Mouse (Mus musculus) embryo, embryonic 10.5 days (tissue): ENCODE data around the gene Pcgf6.

Source experiments
- DNase-seq: peaks from one replicate; pipeline ENCODE4 v3.0.0-alpha.2; 2015; ENCODE audit warnings: low spot score

Pcgf6 gene

GRCm38 (mm10) chr19:47050271-47051032 is at the start of gene Pcgf6:
Pcgf6 (minus strand) TSS chr19:47050906.
- peak; percentile 89 for DNase-seq

DNA sequence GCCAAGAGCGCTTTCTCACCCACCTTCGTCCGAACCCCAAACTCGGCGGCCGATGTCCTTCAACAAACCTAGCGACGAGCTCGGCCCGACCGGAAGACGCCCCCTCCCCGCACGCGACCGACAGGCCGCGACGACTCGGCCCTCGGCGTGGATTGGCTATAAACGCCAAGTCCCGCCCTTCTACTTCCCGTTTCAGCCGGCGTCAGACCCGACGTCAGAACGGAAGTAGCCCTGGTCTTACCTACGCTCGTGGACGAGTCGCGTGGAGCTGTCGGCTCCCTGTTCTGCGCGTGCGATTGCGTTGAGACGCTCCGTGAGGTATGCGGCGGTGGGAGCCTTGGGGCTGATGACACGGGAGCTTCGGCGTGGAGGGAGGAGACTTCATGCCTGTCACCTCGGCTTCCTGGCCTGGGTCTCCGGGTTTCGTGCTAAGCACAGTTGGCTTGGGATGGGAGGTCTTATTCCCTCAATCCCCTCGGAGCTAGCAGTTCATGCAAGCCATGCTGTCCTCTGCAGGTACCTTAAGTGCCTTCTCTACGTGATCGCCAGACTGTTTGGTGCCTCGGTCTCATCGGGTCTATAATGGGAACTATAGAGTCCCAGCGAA is 39.9 kb upstream of the Pcgf6 start, which contains the start of the genes Usmg5 and Pdcd11:
Usmg5 (minus strand) TSS at position 98 of the 607 bp plus-strand sequence.
Pdcd11 (plus strand) TSS at position 219 of the 607 bp plus-strand sequence.
- peak; percentile 98 for DNase-seq

DNA sequence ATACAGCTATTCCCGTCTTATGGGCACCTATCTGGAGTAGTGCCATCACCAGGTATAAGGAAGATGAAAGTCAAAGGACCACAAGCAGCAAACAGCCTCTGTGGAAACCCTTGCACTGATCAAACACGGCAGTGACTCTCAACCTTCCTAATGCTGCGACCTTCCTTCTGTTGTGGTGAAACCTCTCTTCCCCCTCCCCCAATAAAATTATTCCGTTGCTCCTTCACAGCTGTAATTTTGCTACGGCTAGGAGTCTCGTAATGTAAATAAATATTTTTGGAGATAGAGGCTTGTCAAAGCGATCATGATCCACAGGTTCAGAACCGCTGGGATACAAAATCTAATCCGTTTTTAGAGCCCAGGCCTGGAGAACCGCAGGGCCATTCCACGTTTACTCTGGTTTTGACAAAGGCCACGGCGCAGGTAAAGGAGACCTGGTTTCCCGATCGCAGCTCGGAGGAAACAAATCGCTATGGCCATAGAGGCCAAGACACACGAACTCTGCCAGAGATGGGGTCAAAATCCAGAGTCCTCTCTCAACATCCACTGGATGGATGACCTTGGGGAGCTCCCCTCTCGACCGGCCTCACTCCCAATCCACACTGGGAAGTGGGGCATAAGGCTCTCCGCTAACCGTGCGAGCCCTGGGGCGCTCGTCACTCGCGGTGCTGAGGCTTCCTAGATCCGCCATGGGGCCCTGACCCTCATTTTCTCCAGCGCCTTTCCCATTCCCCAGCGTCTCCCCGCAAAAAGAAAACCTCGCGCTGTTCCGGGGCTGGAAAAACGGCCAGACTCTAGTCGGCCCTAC is 39.2 kb upstream of the Pcgf6 start:
- peak; percentile 18 for DNase-seq

DNA sequence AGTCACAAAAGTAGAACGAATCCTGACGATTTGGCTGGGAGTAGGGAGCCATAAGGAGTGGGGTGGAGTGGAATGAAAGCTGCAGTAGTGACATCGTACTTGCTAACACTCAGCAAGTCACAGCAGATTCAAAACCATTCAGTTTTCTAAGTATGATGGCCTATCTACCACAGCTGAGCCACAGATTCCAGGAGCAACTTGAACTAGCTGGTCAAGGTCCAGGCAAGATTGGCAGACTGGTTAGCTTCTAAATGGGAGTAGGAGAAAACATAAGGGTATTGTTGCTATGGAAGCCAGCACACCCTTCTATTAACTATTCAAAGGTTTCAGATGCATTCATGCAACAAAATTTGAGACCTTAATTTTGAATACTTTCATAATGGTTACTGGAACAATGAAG is 37.5 kb upstream of the Pcgf6 start:
- no peak for DNase-seq

DNA sequence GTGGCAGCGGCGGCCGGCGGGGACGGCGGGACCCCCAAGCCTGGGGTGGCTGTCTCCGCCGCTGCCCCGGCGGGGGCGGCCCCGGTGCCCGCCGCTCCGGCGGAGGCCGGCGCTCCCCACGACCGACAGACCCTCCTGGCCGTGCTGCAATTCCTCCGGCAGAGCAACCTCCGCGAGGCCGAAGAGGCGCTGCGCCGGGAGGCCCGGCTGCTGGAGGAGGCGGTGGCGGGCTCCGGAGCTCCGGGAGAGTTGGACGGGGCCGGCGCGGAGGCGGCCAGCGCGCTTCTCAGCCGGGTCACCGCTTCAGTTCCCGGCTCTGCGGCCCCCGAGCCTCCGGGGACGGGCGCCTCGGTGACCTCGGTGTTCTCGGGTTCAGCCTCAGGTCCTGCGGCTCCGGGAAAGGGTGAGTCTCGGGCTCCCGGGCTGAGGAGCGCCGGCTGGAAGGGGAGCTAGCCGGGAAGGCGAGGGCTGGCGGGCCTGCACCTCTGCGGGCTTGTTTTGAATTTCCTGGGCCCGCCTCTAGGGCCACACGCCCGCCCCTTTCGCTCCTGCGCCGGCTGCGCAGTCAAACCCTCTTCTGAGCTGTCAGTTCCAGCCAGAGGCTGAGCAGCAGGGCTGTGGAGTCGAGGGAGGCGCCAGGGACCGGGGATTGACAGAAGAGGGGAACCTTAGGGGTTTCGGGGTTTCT is 17.4 kb upstream of the Pcgf6 start:
- DNase-seq, result peak; percentile 88

- DNase-seq, result peak; percentile 98
Measured at GRCm38 (mm10) chr19:47067096-47067882, 16.6 kb upstream of the Pcgf6 start, which contains the start of gene Taf5. Taf5 (plus strand) TSS chr19:47067746.

DNA sequence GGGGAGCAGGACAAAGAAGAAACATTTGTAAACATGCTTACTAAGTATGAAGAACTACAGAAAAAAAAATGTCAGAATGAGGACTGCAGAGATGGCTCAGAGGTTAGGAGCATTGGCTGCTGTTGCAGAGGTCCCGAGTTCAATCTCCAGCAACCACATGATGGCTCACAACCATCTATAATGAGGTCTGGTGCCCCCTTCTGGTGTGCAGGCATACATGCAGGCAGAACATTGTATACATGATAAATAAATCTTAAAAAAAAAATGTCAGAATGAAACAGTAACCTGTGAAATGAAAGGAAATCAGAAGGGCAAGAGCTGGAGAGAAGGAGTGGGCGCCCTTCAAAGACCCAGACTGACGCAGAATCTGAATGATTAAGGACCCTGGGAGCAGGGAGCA is 15.2 kb upstream of the Pcgf6 start:
- DNase-seq, result no peak

DNA sequence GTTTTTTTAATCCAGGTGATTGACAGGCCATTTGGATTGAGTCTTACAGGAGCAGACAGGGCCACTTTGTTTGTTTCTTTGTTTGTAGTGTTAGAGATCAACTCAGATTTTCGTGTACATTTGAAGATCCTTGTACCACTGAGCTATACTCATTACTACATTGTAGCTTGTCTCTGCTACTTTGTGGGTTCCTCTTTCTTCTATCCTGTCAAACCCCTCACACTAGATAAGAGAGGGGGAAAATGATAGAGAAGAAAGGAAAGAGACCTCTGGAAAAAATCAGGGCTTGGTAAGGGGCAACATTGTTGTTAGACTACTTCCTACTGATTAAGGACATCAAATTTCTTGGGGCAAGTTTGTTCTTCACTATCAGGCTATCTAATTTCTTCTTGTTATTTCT is 7.0 kb upstream of the Pcgf6 start:
- no peak for DNase-seq

GRCm38 (mm10) chr19:47053471-47053870 is 2.8 kb upstream of the Pcgf6 start:
- DNase-seq, result no peak

DNA sequence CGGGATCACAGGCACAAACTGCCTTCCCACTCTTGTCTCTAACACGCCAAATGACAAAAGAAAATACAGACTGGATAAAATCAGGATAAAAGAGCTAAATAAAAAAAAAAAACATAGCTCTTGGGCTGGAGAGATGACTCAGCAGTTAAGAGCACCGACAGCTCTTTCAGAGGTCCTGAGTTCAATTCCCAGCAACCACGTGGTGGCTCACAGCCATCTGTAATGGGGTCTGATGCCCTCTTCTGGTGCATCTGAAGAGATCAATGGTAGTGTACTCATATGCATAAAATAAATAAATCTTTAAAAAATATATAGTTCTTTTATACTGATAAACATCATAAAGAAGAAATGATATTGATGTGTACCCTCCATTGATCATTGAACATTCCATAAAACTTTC is 2.2 kb upstream of the Pcgf6 start:
- no peak for DNase-seq

GRCm38 (mm10) chr19:47049840-47050239 is 866 bp downstream of the Pcgf6 start:
- DNase-seq, result no peak

DNA sequence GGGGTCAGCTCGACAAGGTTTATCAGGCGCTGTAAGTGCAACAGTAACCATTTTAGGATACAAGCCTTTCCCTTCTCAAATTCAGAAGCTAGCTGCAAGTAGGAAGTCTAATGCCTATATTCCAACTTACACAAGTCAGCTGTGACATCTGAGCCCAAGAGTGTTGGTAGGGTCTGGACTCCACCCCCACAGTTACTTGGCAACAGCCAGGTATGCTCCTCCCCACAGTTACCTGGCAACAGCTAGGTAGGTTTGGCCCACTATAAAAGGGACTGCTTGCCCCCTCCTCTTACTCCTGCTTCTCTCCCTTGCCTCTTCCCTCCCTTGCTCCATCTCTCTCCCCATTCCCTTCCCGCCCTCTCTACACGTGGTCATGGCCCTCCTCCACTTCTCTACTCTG is 1.6 kb downstream of the Pcgf6 start:
- DNase-seq, result no peak

DNA sequence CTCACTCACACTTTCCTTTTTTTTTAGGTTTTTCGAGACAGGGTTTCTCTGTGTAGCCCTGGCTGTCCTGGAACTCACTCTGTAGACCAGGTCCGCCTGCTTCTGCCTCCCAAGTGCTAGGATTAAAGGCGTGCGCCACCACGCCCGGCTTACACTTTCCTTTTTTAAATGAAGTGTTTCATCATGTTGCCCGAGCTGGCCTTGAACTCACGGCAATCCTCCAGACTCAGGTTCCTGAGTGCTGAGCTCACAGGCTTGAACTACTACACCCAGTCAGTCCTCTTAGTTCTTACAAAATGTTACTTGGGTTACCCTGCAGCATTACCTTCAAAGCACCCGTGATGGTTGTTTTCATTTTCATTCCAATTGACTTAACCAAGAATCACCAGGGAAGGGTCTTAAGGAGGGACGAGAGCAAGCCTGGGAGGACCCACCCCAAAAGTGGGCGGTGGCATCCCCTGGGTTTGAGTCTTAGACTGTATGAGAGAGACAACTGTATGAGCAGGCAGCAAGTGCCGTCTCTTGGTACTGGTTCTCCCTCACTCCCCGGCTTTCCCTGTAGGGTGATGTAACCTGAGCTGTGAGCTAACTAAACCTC is 3.4 kb downstream of the Pcgf6 start:
- no peak for DNase-seq

DNA sequence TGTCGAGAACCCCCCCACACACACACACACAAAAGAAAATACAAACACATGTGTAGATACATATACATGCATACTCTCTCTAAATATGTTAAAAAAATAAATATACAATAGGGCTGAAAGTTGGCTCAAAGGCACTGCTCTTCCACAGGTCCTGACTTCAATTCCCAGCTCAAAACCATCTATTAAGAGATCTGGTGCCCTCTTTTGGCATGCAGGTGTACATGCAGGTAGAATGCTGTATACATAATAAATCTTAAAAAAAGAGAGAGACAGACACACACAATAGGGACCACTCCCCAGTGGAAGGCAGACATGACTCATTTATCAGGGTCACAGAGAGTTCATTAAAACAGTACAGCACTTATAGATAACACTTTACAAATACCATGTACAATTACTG is 4.4 kb downstream of the Pcgf6 start:
- DNase-seq, result peak; percentile 11

- DNase-seq, result peak; percentile 39
Measured at GRCm38 (mm10) chr19:47043608-47044007, 7.1 kb downstream of the Pcgf6 start.

- DNase-seq, result no peak
Measured at GRCm38 (mm10) chr19:47040720-47041473, 9.8 kb downstream of the Pcgf6 start.

DNA sequence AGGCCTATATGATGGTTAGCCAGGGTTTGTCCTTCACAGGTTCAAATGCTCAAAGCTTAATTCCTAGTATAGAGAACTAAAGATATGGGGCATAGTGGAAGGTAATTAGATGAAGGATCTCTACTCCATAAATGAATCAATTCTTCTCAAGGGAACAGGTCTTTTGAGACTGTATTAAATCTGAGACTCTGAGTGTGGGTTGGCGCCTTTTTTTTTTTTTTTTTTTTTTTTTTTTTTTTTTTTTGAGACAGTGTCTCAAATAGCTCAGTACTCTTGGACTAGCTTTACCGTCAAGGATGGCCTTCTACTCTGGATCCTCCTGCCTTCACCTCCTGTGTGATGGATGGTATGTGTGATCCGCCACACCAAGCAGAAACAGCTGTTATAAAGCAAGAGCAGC is 14.1 kb downstream of the Pcgf6 start:
- DNase-seq, result no peak

- no peak for DNase-seq
Measured at GRCm38 (mm10) chr19:47034916-47035315, 15.8 kb downstream of the Pcgf6 start.

DNA sequence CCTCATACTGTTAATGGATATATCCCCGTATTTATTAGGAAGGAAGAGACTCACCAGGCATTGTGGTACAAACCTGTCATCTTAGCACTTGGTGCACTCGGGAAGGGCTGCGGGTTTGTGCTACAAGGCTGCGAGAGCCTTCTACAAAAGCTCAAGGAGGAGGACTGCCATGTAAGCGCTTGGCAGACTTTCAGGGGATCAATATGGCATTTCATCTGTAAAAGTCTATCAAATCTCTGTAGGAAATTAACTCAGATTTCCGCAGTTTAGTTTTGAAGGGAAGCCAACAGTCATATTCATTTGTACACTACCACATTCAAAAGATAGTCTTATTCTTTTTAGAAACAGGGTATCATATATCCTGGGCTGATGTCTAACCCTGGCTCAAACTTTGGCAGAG is 18.9 kb downstream of the Pcgf6 start:
- no peak for DNase-seq

- no peak for DNase-seq
Measured at GRCm38 (mm10) chr19:47029796-47030195, 20.9 kb downstream of the Pcgf6 start.
